Mouse (Mus musculus) limb, embryonic 11.5 days (tissue): ENCODE results near the gene Ecsit. TPM values are rescaled to one million over a fixed set of nuclear protein-coding genes. Genes with fewer than 3 reads are reported as not detected.

Experiments used
- ATAC-seq: fragments of 200-750 bp; cut with Nextera tagmentation; 2 replicates; pipeline ENCODE4 v1.8.0; 2017; ENCODE audit warnings: low read depth; ENCODE audit not compliant: insufficient number of reproducible peaks, low FRiP score, low TSS enrichment
- DNase-seq: peaks from one replicate; pipeline ENCODE4 v3.0.0-alpha.2; 2015; ENCODE audit warnings: low spot score
- H3K27ac ChIP-seq: fragments of 300-500 bp; sonication (generic); replicated peaks from 2 replicates; pipeline ENCODE4 v1.5.1; 2014; ENCODE audit warnings: low read depth, mild to moderate bottlenecking, low read length
- H3K27me3 ChIP-seq: fragments of 300-500 bp; sonication (generic); 2 replicates; pipeline ENCODE4 v1.6.1; 2014; ENCODE audit warnings: mild to moderate bottlenecking, low read length, mixed read lengths; ENCODE audit not compliant: control insufficient read depth, insufficient read depth
- H3K36me3 ChIP-seq: fragments of 300-500 bp; sonication (generic); 2 replicates; pipeline ENCODE4 v1.6.1; 2014; ENCODE audit warnings: mild to moderate bottlenecking, low read length, moderate library complexity, mixed read lengths; ENCODE audit not compliant: control insufficient read depth, insufficient read depth
- H3K4me1 ChIP-seq: fragments of 300-500 bp; sonication (generic); 2 replicates; pipeline ENCODE4 v1.6.1; 2014; ENCODE audit warnings: low read length, mixed read lengths; ENCODE audit not compliant: control insufficient read depth, insufficient read depth
- H3K4me2 ChIP-seq: fragments of 300-500 bp; sonication (generic); 2 replicates; pipeline ENCODE4 v1.6.1; 2014; ENCODE audit warnings: low read depth, mild to moderate bottlenecking, moderate library complexity; ENCODE audit not compliant: severe bottlenecking
- H3K4me3 ChIP-seq: fragments of 300-500 bp; sonication (generic); 2 replicates; pipeline ENCODE4 v1.5.1; 2014; ENCODE audit warnings: low read depth, low read length
- H3K9ac ChIP-seq: fragments of 300-500 bp; sonication (generic); 2 replicates; pipeline ENCODE4 v1.6.1; 2014; ENCODE audit warnings: mild to moderate bottlenecking, low read length
- H3K9me3 ChIP-seq: fragments of 300-500 bp; sonication (generic); 2 replicates; pipeline ENCODE4 v1.6.1; 2016; ENCODE audit warnings: low read length; ENCODE audit not compliant: control insufficient read depth
- WGBS: fragments of 180-500 bp; shearing (Covaris S2); extraction: QIAGEN DNeasy Blood & Tissue Kit; methylation state at CpG from one replicate; pipeline ENCODE4 v1.1.7; 2014; 5-methylcytosine and 5-hydroxymethylcytosine counted together
- polyA plus RNA-seq: library from polyadenylated mRNA; unstranded; fragments of >200 nt; fragmentation: Nextera tagmentation; extraction: Ambion mirVana; gene quantifications from 2 replicates; pipeline ENCODE4 v1.2.1, GENCODE M21; 2014

Gene Ecsit
- polyA plus RNA-seq, 1 experiment from 2014 or later, result 29.9 TPM

GRCm38 (mm10) chr9:22065642-22066041 lies 19.6 kb downstream of the Ecsit start:
- peaks cover 18% of the 10 kb centered on the region for H3K36me3 ChIP-seq
- ATAC-seq (no peak), DNase-seq (no peak)
- H3K27me3 ChIP-seq, result no peaks in the 10 kb centered on the region
- H3K4me1 ChIP-seq, result peaks cover 5% of the 10 kb centered on the region; the same call in 1 of the 2 replicates
- H3K4me3 ChIP-seq, result no peak overlapping the region
- H3K9ac ChIP-seq, result no peak overlapping the region
- 93% methylated on average over 11 of the region's 11 CpGs for WGBS
- H3K9me3 ChIP-seq, result no peaks in the 10 kb centered on the region
- no peak overlapping the region for H3K4me2 ChIP-seq
- no peak overlapping the region for H3K27ac ChIP-seq

GRCm38 (mm10) chr9:22064341-22064740 lies 20.9 kb downstream of the Ecsit start:
- Histone ChIP-seq H3K27me3 (no peaks in the 10 kb centered on the region), H3K36me3 (peaks cover 18% of the 10 kb centered on the region)

DNA sequence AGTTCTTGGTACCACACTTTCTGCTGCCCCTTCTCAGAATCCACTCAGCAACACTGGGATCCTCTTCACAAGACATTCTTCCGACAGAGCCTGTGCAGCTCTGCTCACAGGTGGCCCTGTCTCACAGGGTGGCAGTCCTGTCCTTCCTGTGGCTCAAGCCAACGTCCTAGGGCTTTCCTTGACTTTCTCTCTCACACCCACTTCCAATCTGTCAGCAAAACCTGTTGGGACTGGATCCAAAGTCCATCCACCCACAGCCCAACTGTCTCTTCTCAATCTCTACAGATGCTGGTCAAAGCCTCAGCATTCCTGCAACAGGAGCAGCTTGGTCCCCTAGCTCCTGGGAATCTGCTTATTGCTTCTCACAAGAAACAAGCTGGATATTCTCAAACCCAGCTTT lies 23.9 kb downstream of the Ecsit start:
- ATAC-seq, result no peak
- no peaks in the 10 kb centered on the region for H3K9me3 ChIP-seq
- H3K27me3 ChIP-seq, result no peaks in the 10 kb centered on the region
- no peak overlapping the region for H3K4me2 ChIP-seq
- peaks cover 28% of the 10 kb centered on the region for H3K36me3 ChIP-seq
- H3K4me1 ChIP-seq, result no peaks in the 10 kb centered on the region
- H3K9ac ChIP-seq, result no peak overlapping the region
- H3K4me3 ChIP-seq, result no peak overlapping the region
- no peak overlapping the region for H3K27ac ChIP-seq
- WGBS, result 73% methylated on average over 2 of the region's 2 CpGs
- DNase-seq, result no peak

More at GRCm38 (mm10) chr9:22064341-22064740, 20.9 kb downstream of the Ecsit start:
- ATAC-seq (no peak), DNase-seq (no peak)
- no peaks in the 10 kb centered on the region for H3K9me3 ChIP-seq
- no peak overlapping the region for H3K4me3 ChIP-seq
- no peak overlapping the region for H3K4me2 ChIP-seq
- no peak overlapping the region for H3K9ac ChIP-seq
- no peaks in the 10 kb centered on the region for H3K4me1 ChIP-seq
- WGBS, result 93% methylated on average over 3 of the region's 3 CpGs
- H3K27ac ChIP-seq, result no peak overlapping the region

GRCm38 (mm10) chr9:22058011-22058424 lies 27.2 kb downstream of the Ecsit start:
- no peak for DNase-seq
- Histone ChIP-seq H3K4me1 (peaks cover 3% of the 10 kb centered on the region; the same call in 1 of the 2 replicates), H3K36me3 (peaks cover 17% of the 10 kb centered on the region), H3K9me3 (no peaks in the 10 kb centered on the region), H3K27ac (no peak overlapping the region), H3K9ac (no peak overlapping the region), H3K27me3 (peaks cover 20% of the 10 kb centered on the region), H3K4me2 (no peak overlapping the region), H3K4me3 (no peak overlapping the region)
- no peak for ATAC-seq
- WGBS, result 90% methylated on average over 9 of the region's 9 CpGs

DNA sequence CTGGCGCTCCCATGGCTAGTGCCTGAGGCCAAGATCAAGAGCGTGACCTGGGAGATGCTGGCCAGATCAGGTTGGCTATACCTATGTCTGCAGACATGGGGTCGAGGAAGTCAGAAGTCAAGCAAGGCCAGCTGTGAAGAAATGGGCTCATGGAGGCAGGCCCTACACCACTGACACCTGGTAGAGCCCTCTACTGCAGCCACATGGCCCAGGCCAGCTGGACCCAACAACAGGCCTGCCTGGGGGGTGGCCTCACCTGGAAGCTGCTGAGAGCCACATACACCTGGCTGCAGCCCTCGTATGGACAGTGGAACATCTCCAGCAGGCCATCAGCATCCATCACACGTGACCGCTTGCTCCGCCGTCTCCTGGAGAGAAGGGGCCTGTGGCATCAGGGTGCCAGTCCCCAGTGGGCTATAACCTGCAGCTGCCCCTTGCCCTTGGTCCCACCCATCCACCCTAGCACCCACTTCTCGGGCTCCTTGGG lies 28.2 kb downstream of the Ecsit start:
- Histone ChIP-seq H3K9me3 (no peaks in the 10 kb centered on the region), H3K4me2 (no peak overlapping the region), H3K27ac (no peak overlapping the region), H3K9ac (no peak overlapping the region), H3K4me3 (no peak overlapping the region), H3K36me3 (peaks cover 14% of the 10 kb centered on the region), H3K27me3 (peaks cover 29% of the 10 kb centered on the region), H3K4me1 (peaks cover 3% of the 10 kb centered on the region; the same call in 1 of the 2 replicates)
- WGBS, result 90% methylated on average over 9 of the region's 9 CpGs
- DNase-seq (no peak), ATAC-seq (no peak)

DNA sequence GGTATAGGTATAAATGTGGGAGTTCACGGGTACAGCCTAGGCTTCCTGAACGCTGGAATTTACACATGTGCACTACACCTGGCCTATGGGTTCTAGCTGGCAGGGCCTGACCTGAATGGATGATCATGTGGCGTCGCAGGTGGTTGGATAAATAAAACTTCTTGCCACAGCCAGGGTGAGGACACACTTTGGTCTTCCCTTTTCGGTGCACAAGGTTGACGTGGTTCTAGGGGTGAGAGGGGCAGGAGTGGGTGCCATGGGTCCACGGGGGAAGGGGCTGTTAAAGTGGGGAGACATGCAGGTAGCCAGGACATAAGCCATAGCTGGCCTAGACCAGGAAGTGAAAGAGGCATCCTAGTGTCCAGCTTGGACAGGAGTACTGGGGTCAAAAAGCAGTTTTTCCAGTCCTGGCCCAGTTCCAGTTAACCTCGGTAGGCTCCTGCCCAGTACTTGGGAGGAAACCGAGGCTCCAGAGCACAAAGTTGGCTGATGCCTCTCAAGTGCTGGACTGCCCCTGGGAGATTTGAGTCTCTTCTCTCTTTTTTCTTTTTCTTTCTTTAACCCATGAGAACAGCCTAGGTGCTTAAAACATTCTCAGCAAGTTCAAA lies 28.8 kb downstream of the Ecsit start:
- Histone ChIP-seq H3K9me3 (no peaks in the 10 kb centered on the region), H3K27ac (no peak overlapping the region), H3K4me1 (peaks cover 6% of the 10 kb centered on the region), H3K36me3 (peaks cover 13% of the 10 kb centered on the region), H3K27me3 (peaks cover 36% of the 10 kb centered on the region), H3K4me2 (no peak overlapping the region), H3K9ac (no peak overlapping the region), H3K4me3 (no peak overlapping the region)
- WGBS, result 68% methylated on average over 9 of the region's 9 CpGs
- ATAC-seq (no peak), DNase-seq (no peak)

DNA sequence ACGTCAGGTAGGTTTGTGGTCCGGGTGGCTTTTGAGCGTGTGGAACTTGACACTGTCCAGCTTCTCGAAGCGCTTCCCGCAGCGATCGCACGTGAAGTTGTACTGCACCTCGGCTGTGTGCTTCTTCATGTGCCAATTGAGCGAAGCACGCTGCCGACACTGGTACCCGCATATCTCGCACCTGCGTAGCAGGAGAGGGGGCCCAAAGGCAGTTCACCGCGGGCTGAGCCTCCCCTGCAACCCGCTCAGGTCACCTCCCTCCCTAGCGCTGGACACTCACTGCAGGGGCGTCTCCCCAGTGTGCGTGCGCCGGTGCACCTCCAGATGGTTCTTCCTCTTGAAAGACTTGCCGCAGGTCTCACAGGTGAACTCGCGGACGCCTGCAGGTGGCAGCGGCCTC lies 29.5 kb downstream of the Ecsit start:
- no peak overlapping the region for H3K9ac ChIP-seq
- peaks cover 12% of the 10 kb centered on the region for H3K4me1 ChIP-seq
- ATAC-seq, result no peak
- WGBS, result 29% methylated on average over 29 of the region's 29 CpGs
- peaks cover 43% of the 10 kb centered on the region for H3K27me3 ChIP-seq
- H3K36me3 ChIP-seq, result peaks cover 10% of the 10 kb centered on the region
- no peak for DNase-seq
- H3K9me3 ChIP-seq, result no peaks in the 10 kb centered on the region
- no peak overlapping the region for H3K27ac ChIP-seq
- H3K4me3 ChIP-seq, result no peak overlapping the region
- H3K4me2 ChIP-seq, result no peak overlapping the region

- H3K9ac ChIP-seq, result no peak overlapping the region
- no peak overlapping the region for H3K4me3 ChIP-seq
- H3K27ac ChIP-seq, result no peak overlapping the region
- peaks cover 15% of the 10 kb centered on the region for H3K4me1 ChIP-seq
- WGBS, result 2% methylated on average over 32 of the region's 32 CpGs
- H3K4me2 ChIP-seq, result no peak overlapping the region; the same call in 1 of the 2 replicates
- peaks cover 10% of the 10 kb centered on the region for H3K36me3 ChIP-seq
- DNase-seq (peak; percentile 75), ATAC-seq (no peak; the same call in 1 of the 2 replicates)
- H3K9me3 ChIP-seq, result no peaks in the 10 kb centered on the region
- peaks cover 54% of the 10 kb centered on the region for H3K27me3 ChIP-seq
These were observed 30.7 kb downstream of the Ecsit start for GRCm38 (mm10) chr9:22054411-22055076.
